Mouse (Mus musculus): Measurements from ENCODE around the gene Tmem88.

DNA sequence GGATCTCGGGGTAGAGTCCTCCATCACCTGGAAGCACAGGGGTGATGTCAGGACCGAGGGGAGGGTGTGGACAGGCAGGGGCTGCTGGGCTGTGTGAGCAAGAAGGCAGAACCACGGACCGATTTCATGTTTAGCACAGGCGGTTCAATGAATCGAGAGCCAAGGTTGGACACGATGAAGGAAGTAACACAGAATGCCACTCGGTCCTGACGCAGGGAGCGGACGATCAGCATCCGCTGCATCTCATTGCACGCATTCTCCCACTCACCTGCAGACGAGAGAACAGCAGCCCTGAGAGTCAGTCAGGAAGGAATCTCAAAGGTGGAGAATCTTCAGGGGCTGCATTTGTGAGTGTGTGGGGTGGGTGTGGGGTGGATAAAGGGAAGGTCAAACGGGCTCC lies 32.6 kb upstream of the Tmem88 start:
- TF ChIP-seq CTCF (IDR thresholded peaks at IDR 0.05) (no peak), EP300 (IDR thresholded peaks at IDR 0.05) (no peak)
